Comparison of ENCODE assay signal across 9 mouse cellular contexts in the genomic region with DNA sequence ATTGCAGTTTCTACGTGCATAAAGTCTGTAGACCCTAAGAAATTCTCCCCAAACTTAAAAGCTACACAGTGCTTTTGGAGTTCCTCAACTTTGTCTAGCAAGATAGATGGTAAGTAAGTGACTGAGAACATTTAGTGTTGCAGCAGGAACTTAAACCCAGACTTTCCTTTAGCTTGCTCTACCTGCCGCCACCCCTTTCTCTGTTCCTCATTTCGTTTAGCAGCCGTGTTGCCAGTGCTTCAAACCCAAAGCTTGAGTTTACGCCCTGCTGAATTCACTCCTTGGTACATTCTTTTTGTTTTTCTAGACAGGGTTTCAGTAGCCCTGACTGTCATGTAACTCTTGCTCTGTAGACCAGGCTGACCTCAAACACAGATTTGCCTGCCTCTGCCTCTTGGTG. TPM values are rescaled to one million over a fixed set of nuclear protein-coding genes. Genes with fewer than 3 reads are reported as not detected.
DNase-seq lines count a peak whose midpoint lies in the region; ATAC-seq and TF ChIP-seq lines count a peak whose summit lies in the region.
"Had no signal": no experiment of that assay in that cellular context is flagged by ENCODE, and none has a peak within 500 bp of the region (broad histone marks: within the 10 kb centered on the region; RNA-seq: fewer than 3 reads in every experiment).

No protein-coding gene starts in this region.

- H3K9me3 ChIP-seq in lung, embryonic 15.5 days: no peaks in the 10 kb centered on the region
- no peaks in the 10 kb centered on the region for H3K9me3 ChIP-seq in embryonic facial prominence, embryonic 15.5 days (replicated peaks)
- no peaks in the 10 kb centered on the region for H3K9me3 ChIP-seq in limb, embryonic 12.5 days

- no peak overlapping the region for H3K9ac ChIP-seq in lung, embryonic 15.5 days
- no peak overlapping the region for H3K9ac ChIP-seq in embryonic facial prominence, embryonic 15.5 days
- no peak overlapping the region for H3K9ac ChIP-seq in limb, embryonic 12.5 days (replicated peaks)

- H3K27ac ChIP-seq in lung, embryonic 15.5 days: no peak overlapping the region
- no peak overlapping the region for H3K27ac ChIP-seq in embryonic facial prominence, embryonic 15.5 days (replicated peaks)
- no peak overlapping the region for H3K27ac ChIP-seq in limb, embryonic 12.5 days
- H3K27ac ChIP-seq in spleen, adult 2 months (ENCODE audit: insufficient read depth, low read length): peak overlapping the region; percentile 56

- no peak for ATAC-seq in lung, embryonic 15.5 days (ENCODE audit: borderline replicate concordance, extremely low read depth, low FRiP score, low TSS enrichment)
- no peak for ATAC-seq in embryonic facial prominence, embryonic 15.5 days (ENCODE audit: insufficient number of reproducible peaks, low FRiP score, low TSS enrichment, low read depth)
- no peak for ATAC-seq in limb, embryonic 12.5 days (ENCODE audit: insufficient number of reproducible peaks, insufficient read depth, low FRiP score, low TSS enrichment, low read depth)
- no peak for ATAC-seq in cerebellum, adult (ENCODE audit: insufficient number of reproducible peaks, low FRiP score, low TSS enrichment)

- WGBS in lung, embryonic 15.5 days: 83% methylated on average over 5 of the region's 5 CpGs
- whole genome bisulfite sequencing in embryonic facial prominence, embryonic 15.5 days: 78% methylated on average over 5 of the region's 5 CpGs
- 91% methylated on average over 5 of the region's 5 CpGs for WGBS in limb, embryonic 12.5 days
- 35% methylated on average over 5 of the region's 5 CpGs for WGBS in spleen, adult 2 months

- H3K27me3 ChIP-seq in lung, embryonic 15.5 days: no peaks in the 10 kb centered on the region
- H3K27me3 ChIP-seq in embryonic facial prominence, embryonic 15.5 days: no peaks in the 10 kb centered on the region
- no peaks in the 10 kb centered on the region for H3K27me3 ChIP-seq in limb, embryonic 12.5 days
- no peaks in the 10 kb centered on the region for H3K27me3 ChIP-seq in spleen, adult 2 months (ENCODE audit: control insufficient read depth, insufficient read depth, low read length)

- H3K4me3 ChIP-seq in lung, embryonic 15.5 days: no peak overlapping the region
- H3K4me3 ChIP-seq in embryonic facial prominence, embryonic 15.5 days (replicated peaks): peak overlapping the region; percentile 68; the same call in 1 of the 2 replicates
- H3K4me3 ChIP-seq in limb, embryonic 12.5 days (replicated peaks): peak overlapping the region; percentile 86
- no peak overlapping the region for H3K4me3 ChIP-seq in spleen, adult 2 months (ENCODE audit: extremely low read depth, insufficient read depth, insufficient read length)

- no peak for DNase-seq in lung, postnatal 25 days (ENCODE audit: low spot score)
- DNase-seq in spleen, adult 2 months (ENCODE audit: low read depth in 1 of 2, low spot score in 2 of 2): peak; percentile 40 to 49
- no peak for DNase-seq in embryo, embryonic 9.5 days (ENCODE audit: extremely low spot score)
- DNase-seq in kidney, postnatal 36 days: no peak
- DNase-seq: gastrocnemius, postnatal 36 days had no signal

- peak overlapping the region; percentile 74 for H3K4me2 ChIP-seq in lung, embryonic 15.5 days
- peak overlapping the region; percentile 64 for H3K4me2 ChIP-seq in embryonic facial prominence, embryonic 15.5 days (replicated peaks)
- H3K4me2 ChIP-seq in limb, embryonic 12.5 days: peak overlapping the region; percentile 65

- peaks cover 40% of the 10 kb centered on the region for H3K36me3 ChIP-seq in lung, embryonic 15.5 days
- H3K36me3 ChIP-seq in embryonic facial prominence, embryonic 15.5 days: peaks cover 27% of the 10 kb centered on the region
- peaks cover 63% of the 10 kb centered on the region for H3K36me3 ChIP-seq in limb, embryonic 12.5 days
- H3K36me3 ChIP-seq in spleen, adult 2 months (ENCODE audit: control insufficient read depth, insufficient read depth, low read length): peaks cover 18% of the 10 kb centered on the region

- peaks cover 8% of the 10 kb centered on the region for H3K4me1 ChIP-seq in lung, embryonic 15.5 days
- peaks cover 11% of the 10 kb centered on the region; the same call in 1 of the 2 replicates for H3K4me1 ChIP-seq in embryonic facial prominence, embryonic 15.5 days
- H3K4me1 ChIP-seq in limb, embryonic 12.5 days (replicated peaks): peaks cover 11% of the 10 kb centered on the region
- H3K4me1 ChIP-seq in spleen, adult 2 months (ENCODE audit: control insufficient read depth, insufficient read depth, insufficient read length): peaks cover 5% of the 10 kb centered on the region

- TF ChIP-seq POLR2A in spleen, adult 2 months (IDR thresholded peaks at IDR 0.05; ENCODE audit: low read depth, low read length): no peak

- TF ChIP-seq CTCF in spleen, adult 2 months (IDR thresholded peaks at IDR 0.05; ENCODE audit: extremely low read depth, insufficient read depth, insufficient read length, insufficient replicate concordance): no peak

RNA-seq across cellular contexts. Expression of a gene that starts 1.4 kb away (rescaled TPM):
- polyA plus RNA-seq in lung, embryonic 15.5 days (2015; fragmentation: Nextera tagmentation; extraction: Ambion mirVana): 137 and 145 TPM in 2 replicates
- 120 and 126 TPM in 2 replicates for polyA plus RNA-seq in embryonic facial prominence, embryonic 15.5 days (2015; fragmentation: Nextera tagmentation; extraction: Ambion mirVana)
- 171 and 177 TPM in 2 replicates for polyA plus RNA-seq in limb, embryonic 12.5 days (2016; fragmentation: Nextera tagmentation; extraction: Ambion mirVana)
- 62.1 and 83.8 TPM in 2 replicates for polyA plus RNA-seq in spleen, adult 2 months (2012; rRNA removed)

RNA-seq across cellular contexts. Expression of a gene that starts 34.3 kb away (rescaled TPM):
- polyA plus RNA-seq in lung, embryonic 15.5 days (2015; fragmentation: Nextera tagmentation; extraction: Ambion mirVana): 21.7 and 22.5 TPM in 2 replicates
- 21.4 and 24.1 TPM in 2 replicates for polyA plus RNA-seq in embryonic facial prominence, embryonic 15.5 days (2015; fragmentation: Nextera tagmentation; extraction: Ambion mirVana)
- polyA plus RNA-seq in limb, embryonic 12.5 days (2016; fragmentation: Nextera tagmentation; extraction: Ambion mirVana): 54.9 and 59.9 TPM in 2 replicates
- polyA plus RNA-seq in spleen, adult 2 months (2012; rRNA removed): 3.1 and 3.3 TPM in 2 replicates

Comparison
In these comparisons a context has a peak if more than half of its experiments do, and no peak if none do; other contexts are left out.
1. H3K4me3 ChIP-seq: peak in embryonic facial prominence, embryonic 15.5 days (single experiment) and limb, embryonic 12.5 days (single experiment); none in lung, embryonic 15.5 days (single experiment) and spleen, adult 2 months (single experiment).
2. DNase-seq: peak in spleen, adult 2 months (2 of 2); none in lung, postnatal 25 days (single experiment), embryo, embryonic 9.5 days (single experiment) and kidney, postnatal 36 days (0 of 2).
3. Peak in every context shown above with its lines, with median percentiles within 50 percentile points of each other: H3K4me2 ChIP-seq.